ENCODE assay signal across 16 mouse cellular contexts in the genomic region with DNA sequence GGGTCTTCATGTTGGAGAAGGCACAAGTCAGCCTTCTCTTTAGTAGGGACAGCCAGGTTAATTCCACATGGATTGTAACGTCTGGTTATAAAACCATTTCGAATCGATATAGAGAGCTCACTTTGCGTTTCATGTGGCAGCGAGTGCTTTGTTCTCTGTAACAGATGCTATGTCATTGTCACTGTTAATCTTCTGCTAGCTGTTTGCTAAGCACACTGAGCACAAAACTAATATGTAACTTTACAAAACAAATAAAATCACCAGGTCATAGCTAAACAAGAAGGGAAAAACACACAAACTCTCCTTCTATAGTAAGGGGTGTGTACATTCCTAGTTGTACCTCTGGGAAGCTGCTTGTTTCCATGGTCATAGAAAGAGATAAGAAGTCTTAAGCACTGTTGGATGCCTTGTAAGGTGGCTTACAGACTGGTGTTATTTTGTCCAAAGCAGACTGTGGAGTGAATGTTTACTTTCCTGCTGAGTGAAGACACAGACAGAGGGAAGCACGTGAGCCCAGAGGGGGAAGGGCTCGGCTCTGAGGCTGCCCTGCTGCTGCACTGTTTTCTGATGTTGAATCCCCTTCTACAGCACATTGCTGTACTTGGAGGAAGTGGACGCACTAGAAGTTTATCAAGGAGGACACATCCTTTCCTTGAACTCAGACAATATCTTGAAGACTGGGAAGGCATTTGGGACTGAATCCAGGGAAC.
DNase-seq lines count a peak whose midpoint lies in the region; ATAC-seq and TF ChIP-seq lines count a peak whose summit lies in the region.
"Had no signal": no experiment of that assay in that cellular context is flagged by ENCODE, and none has a peak within 500 bp of the region (broad histone marks: within the 10 kb centered on the region; RNA-seq: fewer than 3 reads in every experiment).

No protein-coding gene starts in this region.

- H3K9ac ChIP-seq in hindbrain, postnatal 0 days (replicated peaks; ENCODE audit: low read length) = no peak overlapping the region
- no peak overlapping the region for H3K9ac ChIP-seq in hindbrain, embryonic 11.5 days (ENCODE audit: low read depth, low read length)
- no peak overlapping the region for H3K9ac ChIP-seq in lung, embryonic 14.5 days
- no peak overlapping the region for H3K9ac ChIP-seq in kidney, postnatal 0 days (ENCODE audit: low read depth, low read length)
- H3K9ac ChIP-seq: neural tube, embryonic 13.5 days had no signal

- no peaks in the 10 kb centered on the region for H3K9me3 ChIP-seq in hindbrain, postnatal 0 days (ENCODE audit: low read length)
- H3K9me3 ChIP-seq in hindbrain, embryonic 11.5 days (ENCODE audit: control insufficient read depth, low read length) = no peaks in the 10 kb centered on the region
- H3K9me3 ChIP-seq in lung, embryonic 14.5 days (ENCODE audit: low read depth, low read length) = no peaks in the 10 kb centered on the region
- no peaks in the 10 kb centered on the region for H3K9me3 ChIP-seq in kidney, postnatal 0 days (replicated peaks; ENCODE audit: low read length)
- H3K9me3 ChIP-seq: neural tube, embryonic 13.5 days had no signal

- no peaks in the 10 kb centered on the region for H3K27me3 ChIP-seq in hindbrain, postnatal 0 days (ENCODE audit: insufficient read depth, low read length)
- H3K27me3 ChIP-seq in hindbrain, embryonic 11.5 days (ENCODE audit: control insufficient read depth, insufficient read depth, low read length) = no peaks in the 10 kb centered on the region
- no peaks in the 10 kb centered on the region for H3K27me3 ChIP-seq in lung, embryonic 14.5 days (ENCODE audit: insufficient read depth, low read length)
- no peaks in the 10 kb centered on the region for H3K27me3 ChIP-seq in kidney, postnatal 0 days (ENCODE audit: insufficient read depth, low read length)
- H3K27me3 ChIP-seq in myocyte (ENCODE audit: control insufficient read depth, insufficient read depth, insufficient read length) = no peaks in the 10 kb centered on the region
- H3K27me3 ChIP-seq: neural tube, embryonic 13.5 days had no signal

- H3K4me1 ChIP-seq in hindbrain, postnatal 0 days (ENCODE audit: insufficient read depth, low read length) = no peaks in the 10 kb centered on the region
- no peaks in the 10 kb centered on the region for H3K4me1 ChIP-seq in hindbrain, embryonic 11.5 days (replicated peaks; ENCODE audit: control insufficient read depth, insufficient read depth, low read length)
- no peaks in the 10 kb centered on the region for H3K4me1 ChIP-seq in lung, embryonic 14.5 days (ENCODE audit: insufficient read depth)
- no peaks in the 10 kb centered on the region for H3K4me1 ChIP-seq in kidney, postnatal 0 days (replicated peaks; ENCODE audit: insufficient read depth, low read length)
- H3K4me1 ChIP-seq: neural tube, embryonic 13.5 days had no signal

- no peaks in the 10 kb centered on the region for H3K36me3 ChIP-seq in hindbrain, postnatal 0 days (ENCODE audit: insufficient read depth, low read length)
- no peaks in the 10 kb centered on the region for H3K36me3 ChIP-seq in hindbrain, embryonic 11.5 days (ENCODE audit: control insufficient read depth, insufficient read depth, low read length)
- H3K36me3 ChIP-seq in lung, embryonic 14.5 days (ENCODE audit: insufficient read depth) = no peaks in the 10 kb centered on the region
- H3K36me3 ChIP-seq in kidney, postnatal 0 days (ENCODE audit: insufficient read depth, low read length) = no peaks in the 10 kb centered on the region
- H3K36me3 ChIP-seq in myocyte (ENCODE audit: control insufficient read depth, insufficient read depth) = no peaks in the 10 kb centered on the region
- H3K36me3 ChIP-seq: neural tube, embryonic 13.5 days had no signal

- H3K27ac ChIP-seq in hindbrain, postnatal 0 days = no peak overlapping the region
- H3K27ac ChIP-seq in hindbrain, embryonic 11.5 days (ENCODE audit: low read depth, low read length) = no peak overlapping the region
- no peak overlapping the region for H3K27ac ChIP-seq in lung, embryonic 14.5 days (ENCODE audit: low read depth)
- no peak overlapping the region for H3K27ac ChIP-seq in kidney, postnatal 0 days
- H3K27ac ChIP-seq: neural tube, embryonic 13.5 days had no signal

- DNase-seq in hindbrain, postnatal 0 days (ENCODE audit: low spot score) = peak; percentile 30
- DNase-seq in hindbrain, embryonic 11.5 days (ENCODE audit: low spot score) = no peak
- DNase-seq in lung, embryonic 14.5 days = peak; percentile 52
- DNase-seq in lung, adult 18-20 months = no peak
- DNase-seq in kidney, postnatal 0 days (ENCODE audit: low spot score) = peak; percentile 53
- DNase-seq in urinary bladder, postnatal 10 days (ENCODE audit: low spot score) = no peak
- DNase-seq in thymus, postnatal 14 days = no peak
- DNase-seq: adrenal gland, postnatal 25 days; cerebellum, postnatal 36 days; gastrocnemius, postnatal 36 days; layer of hippocampus, postnatal 36 days; retina, postnatal 1 day; spleen, adult 18-20 months; thymus, adult 18-20 months had no signal

- 40% methylated on average over 8 of the region's 8 CpGs for WGBS in hindbrain, postnatal 0 days
- WGBS in hindbrain, embryonic 11.5 days = 53% methylated on average over 8 of the region's 8 CpGs
- 13% methylated on average over 8 of the region's 8 CpGs for WGBS in lung, embryonic 14.5 days
- WGBS in kidney, postnatal 0 days = 26% methylated on average over 8 of the region's 8 CpGs

- TF ChIP-seq CTCF in hindbrain, postnatal 0 days (IDR thresholded peaks at IDR 0.05; ENCODE audit: low read depth) = no peak
- no peak for TF ChIP-seq CTCF in lung, embryonic 14.5 days (IDR thresholded peaks at IDR 0.05; ENCODE audit: low read depth)
- TF ChIP-seq CTCF in kidney, postnatal 0 days (IDR thresholded peaks at IDR 0.05; ENCODE audit: low read depth) = no peak

- TF ChIP-seq POLR2A in myocyte (IDR thresholded peaks at IDR 0.05; ENCODE audit: insufficient read length, low read depth) = no peak

- no peak overlapping the region for H3K4me2 ChIP-seq in hindbrain, postnatal 0 days (ENCODE audit: low read depth, low read length)
- H3K4me2 ChIP-seq in hindbrain, embryonic 11.5 days (replicated peaks; ENCODE audit: low read depth, low read length) = no peak overlapping the region
- no peak overlapping the region for H3K4me2 ChIP-seq in lung, embryonic 14.5 days
- peak overlapping the region; percentile 25 for H3K4me2 ChIP-seq in kidney, postnatal 0 days (ENCODE audit: low read length)
- H3K4me2 ChIP-seq in myocyte (ENCODE audit: low read depth) = peak overlapping the region; percentile 46
- H3K4me2 ChIP-seq: neural tube, embryonic 13.5 days had no signal

- ATAC-seq in hindbrain, postnatal 0 days = no peak
- no peak for ATAC-seq in hindbrain, embryonic 11.5 days (ENCODE audit: low FRiP score)
- peak; percentile 68; the same call in 1 of the 2 replicates for ATAC-seq in lung, embryonic 14.5 days (ENCODE audit: insufficient read depth)
- ATAC-seq in kidney, postnatal 0 days (replicated peaks; ENCODE audit: low FRiP score, low read depth) = peak; percentile 76

- H3ac ChIP-seq in myocyte (ENCODE audit: control insufficient read depth, insufficient read length) = no peak overlapping the region

- no peaks in the 10 kb centered on the region for H3K79me2 ChIP-seq in myocyte (ENCODE audit: control insufficient read depth, insufficient read depth)

- H3K4me3 ChIP-seq in hindbrain, postnatal 0 days (ENCODE audit: low read length) = no peak overlapping the region
- H3K4me3 ChIP-seq in hindbrain, embryonic 11.5 days (ENCODE audit: low read depth, low read length) = no peak overlapping the region
- H3K4me3 ChIP-seq in lung, embryonic 14.5 days (ENCODE audit: low read depth, low read length) = no peak overlapping the region
- H3K4me3 ChIP-seq in kidney, postnatal 0 days (replicated peaks; ENCODE audit: low read depth, low read length) = no peak overlapping the region
- H3K4me3 ChIP-seq in myocyte = no peak overlapping the region
- H3K4me3 ChIP-seq: neural tube, embryonic 13.5 days had no signal

TF ChIP-seq in myocyte, 11 proteins besides CTCF, POLR2A, EP300 and RAD21:
- TF ChIP-seq TCF12 (IDR thresholded peaks at IDR 0.05; ENCODE audit: insufficient read depth, poor library complexity, severe bottlenecking) = no peak
- no peak for TF ChIP-seq MAX (IDR thresholded peaks at IDR 0.05; ENCODE audit: low read depth)
- TF ChIP-seq MYOD1 (IDR thresholded peaks at IDR 0.05; ENCODE audit: control insufficient read depth in 1 of 3, insufficient read length in 2 of 3, low read depth in 2 of 3) = no peak
- no peak for TF ChIP-seq REST (IDR thresholded peaks at IDR 0.05; ENCODE audit: insufficient read depth, insufficient read length)
- no peak for TF ChIP-seq SRF (IDR thresholded peaks at IDR 0.05; ENCODE audit: control insufficient read depth, insufficient read length, low read depth)

Comparison
In these comparisons a context has a peak if more than half of its experiments do, and no peak if none do; other contexts are left out.
1. DNase-seq: peak in hindbrain, postnatal 0 days (single experiment), lung, embryonic 14.5 days (single experiment) and kidney, postnatal 0 days (single experiment); none in hindbrain, embryonic 11.5 days (single experiment), lung, adult 18-20 months (0 of 2), urinary bladder, postnatal 10 days (single experiment) and thymus, postnatal 14 days (single experiment).
2. ATAC-seq: peak in lung, embryonic 14.5 days (single experiment) and kidney, postnatal 0 days (single experiment); none in hindbrain, postnatal 0 days (single experiment) and hindbrain, embryonic 11.5 days (single experiment).
3. H3K4me2 ChIP-seq: peak in kidney, postnatal 0 days (single experiment) and myocyte (single experiment); none in hindbrain, postnatal 0 days (single experiment), hindbrain, embryonic 11.5 days (single experiment) and lung, embryonic 14.5 days (single experiment).